Mouse (Mus musculus) neural tube, embryonic 13.5 days (tissue): ENCODE data around the gene Dapl1. TPM values are rescaled to one million over a fixed set of nuclear protein-coding genes. Genes with fewer than 3 reads are reported as not detected.

Source experiments
- ATAC-seq: fragments of 200-750 bp; cut with Nextera tagmentation; 2 replicates; pipeline ENCODE4 v1.8.0; 2017; ENCODE audit warnings: low read depth, mild to moderate bottlenecking, moderate TSS enrichment, moderate library complexity
- H3K27ac ChIP-seq: fragments of 300-500 bp; sonication (generic); replicated peaks from 2 replicates; pipeline ENCODE4 v1.5.1; 2015; ENCODE audit warnings: moderate library complexity, mild to moderate bottlenecking, inconsistent platforms
- H3K27me3 ChIP-seq: fragments of 300-500 bp; sonication (generic); 2 replicates; pipeline ENCODE4 v1.6.1; 2015; ENCODE audit warnings: mild to moderate bottlenecking, inconsistent platforms
- H3K36me3 ChIP-seq: fragments of 300-500 bp; sonication (generic); 2 replicates; pipeline ENCODE4 v1.6.1; 2015; ENCODE audit warnings: mild to moderate bottlenecking, inconsistent platforms
- H3K4me1 ChIP-seq: fragments of 300-500 bp; sonication (generic); replicated peaks from 2 replicates; pipeline ENCODE4 v1.6.1; 2015; ENCODE audit warnings: inconsistent platforms
- H3K4me2 ChIP-seq: fragments of 300-500 bp; sonication (generic); 2 replicates; pipeline ENCODE4 v1.6.1; 2015; ENCODE audit warnings: inconsistent platforms, mild to moderate bottlenecking, moderate library complexity
- H3K4me3 ChIP-seq: fragments of 300-500 bp; sonication (generic); 2 replicates; pipeline ENCODE4 v1.5.1; 2015; ENCODE audit warnings: mild to moderate bottlenecking, inconsistent platforms
- H3K9ac ChIP-seq: fragments of 300-500 bp; sonication (generic); 2 replicates; pipeline ENCODE4 v1.6.1; 2015; ENCODE audit warnings: moderate library complexity, mild to moderate bottlenecking, inconsistent platforms
- H3K9me3 ChIP-seq: fragments of 300-500 bp; sonication (generic); 2 replicates; pipeline ENCODE4 v1.6.1; 2016; ENCODE audit warnings: inconsistent platforms
- WGBS: fragments of 180-500 bp; shearing (Covaris S2); methylation state at CpG from one replicate; pipeline ENCODE4 v1.1.7; 2015; 5-methylcytosine and 5-hydroxymethylcytosine counted together
- polyA plus RNA-seq: library from polyadenylated mRNA; unstranded; fragments of >200 nt; fragmentation: Nextera tagmentation; extraction: Ambion mirVana; gene quantifications from 2 replicates; pipeline ENCODE4 v1.2.1, GENCODE M21; 2015

Dapl1 gene
- polyA plus RNA-seq, 1 experiment from 2014 or later, result not detected

DNA sequence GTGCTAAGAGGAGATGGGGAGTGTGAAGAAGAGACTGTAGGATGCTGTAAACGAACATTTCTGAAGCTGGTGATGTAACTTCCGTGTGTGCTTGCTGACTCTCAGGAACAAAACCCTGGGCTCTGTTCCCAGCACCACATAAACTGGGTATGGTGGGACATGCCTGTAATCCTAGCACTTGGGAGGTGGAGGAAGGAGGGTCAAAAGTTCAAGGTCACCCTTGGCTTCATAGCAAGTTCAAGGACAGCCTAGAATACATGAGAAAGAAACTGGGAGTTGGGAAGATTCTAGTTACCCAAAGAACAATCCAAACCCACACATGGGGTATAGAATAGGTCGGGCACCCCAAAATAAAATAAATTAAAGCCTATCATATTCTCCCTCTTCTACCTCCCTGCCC lies 39.1 kb downstream of the Dapl1 start:
- no peaks in the 10 kb centered on the region; the same call in 1 of the 2 replicates for H3K4me1 ChIP-seq
- ATAC-seq, result no peak
- no peaks in the 10 kb centered on the region for H3K36me3 ChIP-seq
- no peak overlapping the region for H3K4me2 ChIP-seq
- no peaks in the 10 kb centered on the region for H3K9me3 ChIP-seq
- no peaks in the 10 kb centered on the region for H3K27me3 ChIP-seq
- whole genome bisulfite sequencing, result 91% methylated on average over 3 of the region's 3 CpGs
- no peak overlapping the region for H3K9ac ChIP-seq
- H3K27ac ChIP-seq, result no peak overlapping the region
- H3K4me3 ChIP-seq, result no peak overlapping the region

GRCm38 (mm10) chr2:59526893-59527292 lies 42.4 kb downstream of the Dapl1 start:
- 72% methylated on average over 9 of the region's 9 CpGs for WGBS
- Histone ChIP-seq H3K9me3 (no peaks in the 10 kb centered on the region), H3K27ac (no peak overlapping the region), H3K4me2 (no peak overlapping the region), H3K9ac (no peak overlapping the region), H3K27me3 (no peaks in the 10 kb centered on the region; the same call in 1 of the 2 replicates), H3K36me3 (no peaks in the 10 kb centered on the region), H3K4me1 (peaks cover 13% of the 10 kb centered on the region), H3K4me3 (no peak overlapping the region)
- ATAC-seq, result no peak

- Histone ChIP-seq H3K4me3 (no peak overlapping the region), H3K4me1 (peaks cover 13% of the 10 kb centered on the region), H3K27me3 (no peaks in the 10 kb centered on the region; the same call in 1 of the 2 replicates), H3K27ac (no peak overlapping the region), H3K9ac (no peak overlapping the region; the same call in 1 of the 2 replicates), H3K36me3 (no peaks in the 10 kb centered on the region), H3K4me2 (no peak overlapping the region), H3K9me3 (no peaks in the 10 kb centered on the region)
- 38% methylated on average over 17 of the region's 17 CpGs for WGBS
- peak; percentile 23; the same call in 1 of the 2 replicates for ATAC-seq
These were observed 45.2 kb downstream of the Dapl1 start for GRCm38 (mm10) chr2:59529574-59530080.

GRCm38 (mm10) chr2:59530811-59531210 lies 46.4 kb downstream of the Dapl1 start:
- peaks cover 13% of the 10 kb centered on the region for H3K4me1 ChIP-seq
- 89% methylated on average over 3 of the region's 3 CpGs for WGBS
- no peaks in the 10 kb centered on the region for H3K36me3 ChIP-seq
- H3K4me3 ChIP-seq, result no peak overlapping the region
- no peak for ATAC-seq
- H3K9me3 ChIP-seq, result no peaks in the 10 kb centered on the region
- no peaks in the 10 kb centered on the region; the same call in 1 of the 2 replicates for H3K27me3 ChIP-seq
- no peak overlapping the region for H3K9ac ChIP-seq
- no peak overlapping the region for H3K4me2 ChIP-seq
- no peak overlapping the region for H3K27ac ChIP-seq

- WGBS, result 89% methylated on average over 3 of the region's 3 CpGs
- H3K4me1 ChIP-seq, result peaks cover 13% of the 10 kb centered on the region
- H3K4me2 ChIP-seq, result no peak overlapping the region
- H3K9ac ChIP-seq, result no peak overlapping the region
- no peaks in the 10 kb centered on the region; the same call in 1 of the 2 replicates for H3K27me3 ChIP-seq
- no peak overlapping the region for H3K4me3 ChIP-seq
- no peak overlapping the region for H3K27ac ChIP-seq
- no peaks in the 10 kb centered on the region for H3K36me3 ChIP-seq
- no peaks in the 10 kb centered on the region for H3K9me3 ChIP-seq
- no peak for ATAC-seq
These were observed 48.5 kb downstream of the Dapl1 start for GRCm38 (mm10) chr2:59532999-59533398.

GRCm38 (mm10) chr2:59533504-59533903 lies 49.1 kb downstream of the Dapl1 start:
- Histone ChIP-seq H3K36me3 (no peaks in the 10 kb centered on the region), H3K9me3 (no peaks in the 10 kb centered on the region), H3K9ac (no peak overlapping the region), H3K27me3 (no peaks in the 10 kb centered on the region; the same call in 1 of the 2 replicates), H3K4me1 (peaks cover 13% of the 10 kb centered on the region), H3K4me2 (no peak overlapping the region), H3K27ac (no peak overlapping the region), H3K4me3 (no peak overlapping the region)
- ATAC-seq, result no peak
- 93% methylated on average over 10 of the region's 10 CpGs for WGBS

DNA sequence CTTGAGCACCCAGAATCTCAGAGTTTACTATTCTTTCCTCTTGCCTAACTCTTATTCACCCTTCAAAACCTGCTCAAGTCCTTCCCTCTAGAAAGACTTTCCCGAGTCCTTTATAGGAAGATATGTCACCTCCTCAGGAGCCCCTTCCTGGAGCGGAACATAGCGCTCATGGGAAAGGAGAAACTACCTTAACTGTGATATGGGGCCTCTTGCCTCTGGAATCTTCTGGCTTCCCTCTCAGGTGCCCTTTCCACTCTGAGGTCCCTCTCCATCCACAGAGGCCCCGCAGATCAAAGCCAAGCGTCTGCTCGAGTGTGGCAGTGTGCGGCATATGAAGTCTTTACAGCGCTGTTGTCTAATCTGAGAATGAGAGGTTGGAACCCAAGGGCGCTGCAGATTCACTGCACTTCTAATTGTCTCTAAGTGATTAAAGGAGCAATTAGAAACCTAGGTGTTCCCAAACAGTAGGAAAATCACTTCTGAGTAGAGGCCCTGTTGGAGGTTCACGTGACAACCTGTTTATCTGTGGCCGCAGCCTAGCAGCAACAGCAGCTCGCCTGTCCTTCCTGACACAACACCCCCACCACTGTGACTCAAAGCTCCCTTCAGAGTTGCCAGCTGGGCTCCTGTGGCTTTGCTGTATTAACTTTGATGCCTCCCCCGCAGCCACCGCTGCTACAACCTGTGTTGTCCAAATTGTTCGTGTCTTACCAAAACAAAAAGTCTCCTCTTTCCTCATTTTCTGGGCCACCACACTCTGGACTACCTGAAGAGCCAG lies 49.7 kb downstream of the Dapl1 start:
- Histone ChIP-seq H3K4me3 (no peak overlapping the region), H3K9ac (no peak overlapping the region), H3K4me1 (peaks cover 11% of the 10 kb centered on the region), H3K27ac (no peak overlapping the region), H3K27me3 (no peaks in the 10 kb centered on the region; the same call in 1 of the 2 replicates), H3K36me3 (no peaks in the 10 kb centered on the region), H3K9me3 (no peaks in the 10 kb centered on the region), H3K4me2 (no peak overlapping the region)
- 84% methylated on average over 15 of the region's 15 CpGs for WGBS
- no peak for ATAC-seq

DNA sequence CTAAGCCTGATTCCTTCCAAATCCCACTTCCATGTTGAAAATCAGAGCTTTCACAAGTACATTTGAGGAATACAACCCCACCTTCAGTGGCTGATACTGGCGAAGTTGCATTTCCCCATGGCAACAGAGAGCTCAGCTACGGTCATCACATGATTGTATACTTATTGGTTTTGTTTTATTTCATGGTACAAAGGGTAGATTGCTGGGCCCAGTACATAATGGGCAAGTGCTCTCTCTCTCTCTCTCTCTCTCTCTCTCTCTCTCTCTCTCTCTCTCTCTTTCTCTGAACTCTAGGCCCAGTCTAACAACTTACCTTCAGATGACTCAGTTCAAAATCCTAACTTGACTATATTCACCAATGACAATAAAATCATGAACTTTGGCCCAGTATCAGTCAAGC lies 52.5 kb downstream of the Dapl1 start:
- 0 out of 2 replicates have a peak, but pooled peaks cover 3% of the 10 kb centered on the region for H3K4me1 ChIP-seq
- 90% methylated on average over 2 of the region's 2 CpGs for WGBS
- H3K36me3 ChIP-seq, result no peaks in the 10 kb centered on the region
- no peak overlapping the region for H3K4me3 ChIP-seq
- H3K4me2 ChIP-seq, result no peak overlapping the region
- ATAC-seq, result no peak
- H3K27me3 ChIP-seq, result peaks cover 3% of the 10 kb centered on the region; the same call in 1 of the 2 replicates
- H3K27ac ChIP-seq, result no peak overlapping the region
- H3K9ac ChIP-seq, result no peak overlapping the region
- no peaks in the 10 kb centered on the region for H3K9me3 ChIP-seq

DNA sequence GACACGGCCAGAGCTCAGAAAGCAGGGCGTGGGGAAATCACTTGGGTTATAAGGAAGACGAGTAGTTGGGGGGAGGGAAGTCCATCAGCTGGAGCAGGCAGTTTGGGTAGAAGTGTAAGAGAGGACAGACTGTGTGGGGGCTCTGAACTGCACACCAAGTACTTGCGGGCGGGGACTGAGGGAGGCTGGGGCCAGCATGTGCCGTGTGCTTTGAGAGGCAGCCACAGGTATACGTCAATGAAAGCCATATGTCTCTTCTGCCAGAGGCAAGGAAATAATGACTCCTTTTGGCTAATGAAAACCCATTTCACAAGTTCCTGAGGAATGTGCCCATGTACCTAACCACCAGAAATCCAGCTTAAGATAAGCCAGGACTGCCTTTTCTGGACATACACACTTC lies 53.6 kb downstream of the Dapl1 start:
- no peaks in the 10 kb centered on the region for H3K9me3 ChIP-seq
- H3K27ac ChIP-seq, result no peak overlapping the region
- no peak overlapping the region for H3K4me3 ChIP-seq
- no peak for ATAC-seq
- H3K36me3 ChIP-seq, result no peaks in the 10 kb centered on the region
- 80% methylated on average over 7 of the region's 7 CpGs for WGBS
- no peak overlapping the region for H3K9ac ChIP-seq
- peaks cover 6% of the 10 kb centered on the region; the same call in 1 of the 2 replicates for H3K4me1 ChIP-seq
- H3K4me2 ChIP-seq, result no peak overlapping the region
- peaks cover 4% of the 10 kb centered on the region; the same call in 1 of the 2 replicates for H3K27me3 ChIP-seq

DNA sequence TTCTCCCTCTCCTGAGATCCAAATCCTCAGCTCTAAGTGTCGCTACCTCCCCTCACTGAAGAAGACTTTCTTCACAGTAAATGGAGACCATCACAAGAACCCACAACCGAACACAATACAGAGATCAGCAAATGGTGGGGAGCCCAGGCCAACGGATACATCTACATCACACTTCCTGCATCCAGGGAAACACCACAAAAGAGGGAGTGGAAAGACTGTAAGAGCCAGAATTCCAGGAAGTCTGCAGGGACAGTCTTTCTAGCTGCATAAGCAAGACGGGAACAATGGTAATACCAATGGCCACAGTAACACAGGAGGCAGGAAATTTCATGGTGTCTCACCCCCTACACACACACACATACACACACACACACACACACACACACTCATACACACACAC lies 55.3 kb downstream of the Dapl1 start:
- Histone ChIP-seq H3K4me1 (peaks cover 18% of the 10 kb centered on the region), H3K9ac (no peak overlapping the region), H3K4me2 (no peak overlapping the region), H3K4me3 (no peak overlapping the region), H3K9me3 (no peaks in the 10 kb centered on the region), H3K27me3 (peaks cover 4% of the 10 kb centered on the region; the same call in 1 of the 2 replicates), H3K27ac (no peak overlapping the region), H3K36me3 (no peaks in the 10 kb centered on the region)
- 69% methylated on average over 4 of the region's 4 CpGs for WGBS
- no peak for ATAC-seq

- Histone ChIP-seq H3K4me3 (no peak overlapping the region), H3K27me3 (peaks cover 4% of the 10 kb centered on the region; the same call in 1 of the 2 replicates), H3K4me1 (peaks cover 18% of the 10 kb centered on the region), H3K9me3 (no peaks in the 10 kb centered on the region), H3K9ac (no peak overlapping the region), H3K4me2 (no peak overlapping the region), H3K27ac (no peak overlapping the region), H3K36me3 (no peaks in the 10 kb centered on the region)
- ATAC-seq, result peak; percentile 58; the same call in 1 of the 2 replicates
- 24% methylated on average over 11 of the region's 11 CpGs for WGBS
These were observed 56.9 kb downstream of the Dapl1 start for GRCm38 (mm10) chr2:59541121-59541887.

DNA sequence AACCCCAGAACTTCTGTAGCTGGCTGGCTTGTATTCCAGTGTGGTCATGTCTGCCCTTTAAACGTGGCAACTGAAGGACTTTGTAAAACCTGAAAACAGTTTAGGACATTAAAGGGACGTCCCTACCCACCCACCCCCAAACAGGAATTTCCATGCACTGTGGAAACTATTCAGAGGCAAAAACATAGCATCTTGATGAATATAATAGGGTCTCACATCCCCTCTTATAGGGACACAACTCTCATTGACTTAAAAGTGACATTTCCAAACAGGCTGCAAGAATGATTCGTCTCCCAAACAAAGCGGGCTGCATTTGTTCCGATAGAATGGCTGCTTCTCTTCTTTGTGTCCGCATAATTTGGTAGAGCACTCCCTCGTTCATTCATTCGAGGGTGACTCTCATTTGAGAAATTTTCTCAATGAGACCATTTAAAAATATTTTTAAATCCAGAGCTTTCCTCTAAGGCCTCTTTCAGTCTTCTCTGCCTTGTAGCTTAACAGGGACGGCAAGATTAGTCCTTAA lies 59.2 kb downstream of the Dapl1 start:
- peaks cover 4% of the 10 kb centered on the region; the same call in 1 of the 2 replicates for H3K27me3 ChIP-seq
- H3K4me3 ChIP-seq, result no peak overlapping the region
- WGBS, result 15% methylated on average over 9 of the region's 9 CpGs
- H3K27ac ChIP-seq, result no peak overlapping the region
- no peak overlapping the region for H3K9ac ChIP-seq
- no peak overlapping the region for H3K4me2 ChIP-seq
- H3K4me1 ChIP-seq, result peaks cover 18% of the 10 kb centered on the region
- H3K36me3 ChIP-seq, result no peaks in the 10 kb centered on the region
- no peak for ATAC-seq
- H3K9me3 ChIP-seq, result no peaks in the 10 kb centered on the region
